In genomic region chr1:135110075-135110474, GRCm38 (mm10) we compare ENCODE assay signal across 9 mouse cellular contexts. TPM values are rescaled to one million over a fixed set of nuclear protein-coding genes. Genes with fewer than 3 reads are reported as not detected.
DNase-seq lines count a peak whose midpoint lies in the region; ATAC-seq lines count a peak whose summit lies in the region.
"Had no signal": no experiment of that assay in that cellular context is flagged by ENCODE, and none has a peak within 500 bp of the region (broad histone marks: within the 10 kb centered on the region; RNA-seq: fewer than 3 reads in every experiment).

No protein-coding gene starts in this region.

- H3K27me3 ChIP-seq in midbrain, embryonic 10.5 days (ENCODE audit: low read depth, poor library complexity, severe bottlenecking), result peaks cover 45% of the 10 kb centered on the region
- peaks cover 35% of the 10 kb centered on the region for H3K27me3 ChIP-seq in midbrain, embryonic 13.5 days
- peaks cover 13% of the 10 kb centered on the region for H3K27me3 ChIP-seq in limb, embryonic 11.5 days (ENCODE audit: control insufficient read depth, insufficient read depth, low read length)

- no peak overlapping the region for H3K4me2 ChIP-seq in midbrain, embryonic 13.5 days (replicated peaks)
- H3K4me2 ChIP-seq in limb, embryonic 11.5 days (ENCODE audit: low read depth, severe bottlenecking), result no peak overlapping the region

- H3K27ac ChIP-seq in midbrain, embryonic 10.5 days (replicated peaks), result no peak overlapping the region
- H3K27ac ChIP-seq in midbrain, embryonic 13.5 days, result no peak overlapping the region
- H3K27ac ChIP-seq in limb, embryonic 11.5 days (replicated peaks; ENCODE audit: low read depth, low read length), result no peak overlapping the region

- H3K9ac ChIP-seq in midbrain, embryonic 13.5 days (replicated peaks), result no peak overlapping the region
- H3K9ac ChIP-seq in limb, embryonic 11.5 days (ENCODE audit: low read length), result no peak overlapping the region

- 24% methylated on average over 6 of the region's 6 CpGs for WGBS in midbrain, embryonic 10.5 days
- 21% methylated on average over 6 of the region's 6 CpGs for WGBS in midbrain, embryonic 13.5 days
- 19% methylated on average over 6 of the region's 6 CpGs for WGBS in limb, embryonic 11.5 days

- peak; percentile 69 for DNase-seq in midbrain, embryonic 10.5 days (ENCODE audit: low spot score)
- peak; percentile 76 to 77 for DNase-seq in adrenal gland, adult 18-20 months (ENCODE audit: low spot score in 2 of 2)
- peak; percentile 90 for DNase-seq in embryo, embryonic 10.5 days (ENCODE audit: low spot score)
- peak; percentile 52 for DNase-seq in hindlimb bud, embryonic 11.5 days (ENCODE audit: extremely low spot score, low read depth, low spot score)
- DNase-seq in limb, embryonic 11.5 days (ENCODE audit: low spot score), result peak; percentile 89
- peak; percentile 79 for DNase-seq in retina, postnatal 1 day
- DNase-seq in urinary bladder, postnatal 36 days (ENCODE audit: low spot score in 2 of 2), result peak; percentile 20 to 63

- ATAC-seq in midbrain, embryonic 13.5 days, result no peak
- no peak for ATAC-seq in limb, embryonic 11.5 days (ENCODE audit: insufficient number of reproducible peaks, low FRiP score, low TSS enrichment, low read depth)

- H3K4me1 ChIP-seq in midbrain, embryonic 10.5 days, result peaks cover 23% of the 10 kb centered on the region
- peaks cover 12% of the 10 kb centered on the region for H3K4me1 ChIP-seq in midbrain, embryonic 13.5 days (replicated peaks)
- H3K4me1 ChIP-seq in limb, embryonic 11.5 days (ENCODE audit: control insufficient read depth, insufficient read depth, low read length), result peaks cover under 1% of the 10 kb centered on the region; the same call in 1 of the 2 replicates

- no peaks in the 10 kb centered on the region for H3K9me3 ChIP-seq in midbrain, embryonic 10.5 days (replicated peaks)
- H3K9me3 ChIP-seq in midbrain, embryonic 13.5 days, result no peaks in the 10 kb centered on the region
- H3K9me3 ChIP-seq in limb, embryonic 11.5 days (ENCODE audit: control insufficient read depth, low read length), result no peaks in the 10 kb centered on the region

- H3K4me3 ChIP-seq in midbrain, embryonic 10.5 days, result no peak overlapping the region
- H3K4me3 ChIP-seq in midbrain, embryonic 13.5 days (replicated peaks), result no peak overlapping the region
- H3K4me3 ChIP-seq in limb, embryonic 11.5 days (ENCODE audit: low read depth, low read length), result no peak overlapping the region
- H3K4me3 ChIP-seq: myocyte had no signal

- no peaks in the 10 kb centered on the region for H3K36me3 ChIP-seq in midbrain, embryonic 10.5 days
- no peaks in the 10 kb centered on the region for H3K36me3 ChIP-seq in midbrain, embryonic 13.5 days
- H3K36me3 ChIP-seq in limb, embryonic 11.5 days (ENCODE audit: control insufficient read depth, insufficient read depth, low read length), result no peaks in the 10 kb centered on the region

RNA-seq across cellular contexts. Expression of gene Lgr6, which starts 5.0 kb away (rescaled TPM):
- 0.06 and 0.17 TPM in 2 replicates for polyA plus RNA-seq in midbrain, embryonic 10.5 days (2016; fragmentation: Nextera tagmentation; extraction: Ambion mirVana)
- polyA plus RNA-seq in midbrain, embryonic 13.5 days (2015; fragmentation: Nextera tagmentation; extraction: Ambion mirVana), result 0.35 and 0.44 TPM in 2 replicates
- total RNA-seq in adrenal gland, adult 18-20 months (2021), result 1 to 10 TPM; 2.1 to 5.2 TPM
- 0.49 and 0.67 TPM in 2 replicates for polyA plus RNA-seq in limb, embryonic 11.5 days (2014; fragmentation: Nextera tagmentation; extraction: Ambion mirVana)

RNA-seq across cellular contexts. Expression of gene Ptpn7, which starts 22.4 kb away (rescaled TPM):
- 1.3 and 2.4 TPM in 2 replicates for polyA plus RNA-seq in midbrain, embryonic 10.5 days (2016; fragmentation: Nextera tagmentation; extraction: Ambion mirVana)
- 0.46 and 0.51 TPM in 2 replicates for polyA plus RNA-seq in midbrain, embryonic 13.5 days (2015; fragmentation: Nextera tagmentation; extraction: Ambion mirVana)
- 1 to 10 TPM in 1 of 2 experiments, under 1 TPM in 1; 0.96 to 1.2 TPM for total RNA-seq in adrenal gland, adult 18-20 months (2021)
- 1.3 TPM in 2 replicates for polyA plus RNA-seq in limb, embryonic 11.5 days (2014; fragmentation: Nextera tagmentation; extraction: Ambion mirVana)

RNA-seq across cellular contexts. Expression of gene Arl8a, which starts 36.5 kb away (rescaled TPM):
- 46.5 and 67.6 TPM in 2 replicates for polyA plus RNA-seq in midbrain, embryonic 10.5 days (2016; fragmentation: Nextera tagmentation; extraction: Ambion mirVana)
- 234 and 247 TPM in 2 replicates for polyA plus RNA-seq in midbrain, embryonic 13.5 days (2015; fragmentation: Nextera tagmentation; extraction: Ambion mirVana)
- 10 to 100 TPM; 54.1 to 54.7 TPM for total RNA-seq in adrenal gland, adult 18-20 months (2021)
- 40.8 and 44.9 TPM in 2 replicates for polyA plus RNA-seq in limb, embryonic 11.5 days (2014; fragmentation: Nextera tagmentation; extraction: Ambion mirVana)

RNA-seq across cellular contexts. Expression of gene Gpr37l1, which starts 57.4 kb away (rescaled TPM):
- not detected in 2 replicates for polyA plus RNA-seq in midbrain, embryonic 10.5 days (2016; fragmentation: Nextera tagmentation; extraction: Ambion mirVana)
- 0.13 and 0.17 TPM in 2 replicates for polyA plus RNA-seq in midbrain, embryonic 13.5 days (2015; fragmentation: Nextera tagmentation; extraction: Ambion mirVana)
- 1 to 10 TPM in 1 of 2 experiments, under 1 TPM in 1; 0.86 to 1.6 TPM for total RNA-seq in adrenal gland, adult 18-20 months (2021)
- 0.12 TPM in 1 of 2 replicates, not detected in the other for polyA plus RNA-seq in limb, embryonic 11.5 days (2014; fragmentation: Nextera tagmentation; extraction: Ambion mirVana)
